Mouse (Mus musculus) C2C12 (cell line): ENCODE measurements around the gene Prm2.

Source experiments
- CEBPB ChIP-seq: IDR thresholded peaks from one replicate; pipeline ENCODE4 v1.6.1; 2011; ENCODE audit warnings: low read depth, mild to moderate bottlenecking, control low read depth, moderate library complexity
- CTCF ChIP-seq: IDR thresholded peaks from one replicate; pipeline ENCODE4 v1.5.1; 2011; ENCODE audit not compliant: control insufficient read depth, insufficient read depth, insufficient read length
- MAX ChIP-seq: IDR thresholded peaks from one replicate; pipeline ENCODE4 v1.6.1; 2011; ENCODE audit warnings: mild to moderate bottlenecking, control low read depth
- MYOG ChIP-seq: IDR thresholded peaks from one replicate; pipeline ENCODE4 v1.6.1; 2011; ENCODE audit not compliant: control insufficient read depth, insufficient read length; ENCODE audit errors: extremely low read depth

DNA sequence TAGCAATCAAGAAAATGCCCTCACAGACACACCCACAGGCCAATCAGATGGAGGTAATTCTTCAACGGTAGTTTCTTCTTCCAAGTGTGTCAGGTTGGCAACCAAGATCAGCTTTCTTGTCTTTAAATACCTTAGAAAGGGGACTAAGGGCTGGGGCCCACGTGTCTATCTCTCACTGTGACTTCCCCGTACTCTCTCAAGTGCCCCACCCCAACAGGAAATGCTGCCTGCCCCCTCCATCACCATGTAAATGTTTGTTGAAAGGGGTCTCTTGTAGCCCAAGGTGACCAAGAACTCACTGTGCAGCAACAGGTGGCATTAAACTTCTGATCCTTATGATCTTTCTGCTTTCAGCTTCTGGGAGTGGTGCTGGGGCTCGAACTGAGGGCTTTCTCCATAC is 17.8 kb upstream of the Prm2 start:
- TF ChIP-seq CTCF (no peak), MYOG (no peak), CEBPB (no peak), MAX (no peak)
